Mouse (Mus musculus): ENCODE results near the gene Msto1.
"Not testable (repeated sequence)": the region's sequence is repeated elsewhere in the genome, so short reads cannot be mapped to it uniquely, and the experiment has no call there.

Msto1 gene

GRCm38 (mm10) chr3:88905209-88905608 lies 8.6 kb downstream of the Msto1 start:
- no peak for DNase-seq (ENCODE audit: low spot score in 2 of 2)

GRCm38 (mm10) chr3:88904803-88905202 lies 9.0 kb downstream of the Msto1 start:
- DNase-seq (ENCODE audit: low spot score in 2 of 2), result no peak

- DNase-seq (ENCODE audit: low spot score in 2 of 2), result not testable (repeated sequence)
Observed at GRCm38 (mm10) chr3:88893011-88893410, 20.8 kb downstream of the Msto1 start.

- DNase-seq (ENCODE audit: low spot score in 2 of 2), result not testable (repeated sequence)
Observed at GRCm38 (mm10) chr3:88882536-88882935, 31.3 kb downstream of the Msto1 start.

- DNase-seq (ENCODE audit: low spot score in 2 of 2), result not testable (repeated sequence)
Observed at GRCm38 (mm10) chr3:88868449-88868848, 45.4 kb downstream of the Msto1 start.

- not testable (repeated sequence) for DNase-seq (ENCODE audit: low spot score in 2 of 2)
Observed at GRCm38 (mm10) chr3:88867177-88867576, 46.6 kb downstream of the Msto1 start.

- DNase-seq (ENCODE audit: low spot score in 2 of 2), result not testable (repeated sequence)
Observed at GRCm38 (mm10) chr3:88866735-88867134, 47.1 kb downstream of the Msto1 start.

- DNase-seq (ENCODE audit: low spot score in 2 of 2), result no peak
Observed at GRCm38 (mm10) chr3:88862129-88862528, 51.7 kb downstream of the Msto1 start.

- DNase-seq (ENCODE audit: low spot score in 2 of 2), result no peak
Observed at GRCm38 (mm10) chr3:88855837-88856236, 58.0 kb downstream of the Msto1 start.
